Mouse (Mus musculus): ENCODE results near the gene Inip.

Inip gene

GRCm38 (mm10) chr4:59772171-59772879 is 29.1 kb downstream of the Inip start:
- DNase-seq (ENCODE audit: low spot score): no peak

GRCm38 (mm10) chr4:59767717-59768116 is 33.7 kb downstream of the Inip start:
- no peak for DNase-seq (ENCODE audit: low spot score)

GRCm38 (mm10) chr4:59765385-59766005 is 35.9 kb downstream of the Inip start:
- peak; percentile 63 for DNase-seq (ENCODE audit: low spot score)

- no peak for DNase-seq (ENCODE audit: low spot score)
These were observed 36.4 kb downstream of the Inip start for GRCm38 (mm10) chr4:59764950-59765349.

GRCm38 (mm10) chr4:59761365-59761729 is 40.0 kb downstream of the Inip start:
- no peak for DNase-seq (ENCODE audit: low spot score)

GRCm38 (mm10) chr4:59760636-59761364 is 40.6 kb downstream of the Inip start:
- no peak for DNase-seq (ENCODE audit: low spot score)

- no peak for DNase-seq (ENCODE audit: low spot score)
These were observed 41.4 kb downstream of the Inip start for GRCm38 (mm10) chr4:59760016-59760415.

- no peak for DNase-seq (ENCODE audit: low spot score)
These were observed 43.6 kb downstream of the Inip start for GRCm38 (mm10) chr4:59757452-59758435.

GRCm38 (mm10) chr4:59756332-59757082 is 44.9 kb downstream of the Inip start:
- peak; percentile 75 for DNase-seq (ENCODE audit: low spot score)

GRCm38 (mm10) chr4:59753491-59754140 is 47.8 kb downstream of the Inip start:
- DNase-seq (ENCODE audit: low spot score): no peak

- DNase-seq (ENCODE audit: low spot score): no peak
These were observed 61.5 kb downstream of the Inip start for GRCm38 (mm10) chr4:59739882-59740281.

- DNase-seq (ENCODE audit: low spot score): no peak
These were observed 62.1 kb downstream of the Inip start for GRCm38 (mm10) chr4:59739321-59739720.

GRCm38 (mm10) chr4:59731544-59731943 is 69.8 kb downstream of the Inip start:
- no peak for DNase-seq (ENCODE audit: low spot score)

GRCm38 (mm10) chr4:59728839-59729238 is 72.5 kb downstream of the Inip start:
- no peak for DNase-seq (ENCODE audit: low spot score)

GRCm38 (mm10) chr4:59727878-59728261 is 73.5 kb downstream of the Inip start:
- DNase-seq (ENCODE audit: low spot score): no peak

- no peak for DNase-seq (ENCODE audit: low spot score)
These were observed 74.1 kb downstream of the Inip start for GRCm38 (mm10) chr4:59727187-59727877.

GRCm38 (mm10) chr4:59726501-59726900 is 74.9 kb downstream of the Inip start:
- no peak for DNase-seq (ENCODE audit: low spot score)

- DNase-seq (ENCODE audit: low spot score): no peak
These were observed 75.8 kb downstream of the Inip start for GRCm38 (mm10) chr4:59725579-59725978.

- DNase-seq (ENCODE audit: low spot score): no peak
These were observed 79.6 kb downstream of the Inip start for GRCm38 (mm10) chr4:59721811-59722210.
